Mouse (Mus musculus) MEL (cell line): ENCODE measurements around the gene St6galnac5.
A peak's percentile ranks its signal among the peaks of the same experiment; 100 is the strongest.

Experiments used
- BHLHE40 ChIP-seq: IDR thresholded peaks from 2 replicates; pipeline ENCODE4 v1.6.1; 2012; ENCODE audit warnings: low read depth, mild to moderate bottlenecking, inconsistent platforms, low read length, improper control_type of control experiment, borderline replicate concordance
- CHD2 ChIP-seq: IDR thresholded peaks from 2 replicates; pipeline ENCODE4 v1.6.1; 2011; ENCODE audit warnings: low read length, improper control_type of control experiment
- CTCF ChIP-seq, 3 experiments: IDR thresholded peaks in 2 of 3; conservative IDR thresholded peaks in 1 of 3; 2 replicates each; pipeline ENCODE4 v1.5.1; 2011 to 2012; ENCODE audit warnings: low read length in 3 of 3, low read depth in 2 of 3, mild to moderate bottlenecking in 2 of 3, improper control_type of control experiment in 1 of 3, inconsistent platforms in 1 of 3, mixed read lengths in 1 of 3, moderate library complexity in 1 of 3; ENCODE audit not compliant: control insufficient read depth in 1 of 3, insufficient read depth in 1 of 3, poor library complexity in 1 of 3, severe bottlenecking in 1 of 3
- EP300 ChIP-seq, 2 experiments: IDR thresholded peaks; 2 replicates each; pipeline ENCODE4 v1.6.1; 2011; ENCODE audit warnings: improper control_type of control experiment in 2 of 2, low read length in 2 of 2, low read depth in 1 of 2, mild to moderate bottlenecking in 1 of 2
- MAFK ChIP-seq: IDR thresholded peaks from 2 replicates; pipeline ENCODE4 v1.6.1; 2011; ENCODE audit warnings: low read depth, mild to moderate bottlenecking, low read length, improper control_type of control experiment, borderline replicate concordance
- MAZ ChIP-seq: IDR thresholded peaks from 2 replicates; pipeline ENCODE4 v1.6.1; 2012; ENCODE audit warnings: low read depth, mild to moderate bottlenecking, inconsistent platforms, low read length, improper control_type of control experiment
- MXI1 ChIP-seq: IDR thresholded peaks from 2 replicates; pipeline ENCODE4 v1.6.1; 2011; ENCODE audit warnings: mild to moderate bottlenecking, low read depth, low read length, improper control_type of control experiment
- NRF1 ChIP-seq: IDR thresholded peaks from 2 replicates; pipeline ENCODE4 v1.6.1; 2014; ENCODE audit warnings: low read depth, mild to moderate bottlenecking, inconsistent platforms, low read length, improper control_type of control experiment, moderate library complexity; ENCODE audit not compliant: poor library complexity, insufficient read depth, severe bottlenecking
- POLR2A ChIP-seq, 2 experiments: IDR thresholded peaks; 2 replicates each; pipeline ENCODE4 v1.6.1; 2011 to 2012; ENCODE audit warnings: low read length in 2 of 2, mild to moderate bottlenecking in 2 of 2, control low read depth in 1 of 2, improper control_type of control experiment in 1 of 2, low read depth in 1 of 2, moderate library complexity in 1 of 2; ENCODE audit not compliant: control insufficient read depth in 1 of 2, insufficient read depth in 1 of 2, poor library complexity in 1 of 2
- SIN3A ChIP-seq: IDR thresholded peaks from 2 replicates; pipeline ENCODE4 v1.6.1; 2012; ENCODE audit warnings: low read length, improper control_type of control experiment, inconsistent platforms
- TBP ChIP-seq: IDR thresholded peaks from 2 replicates; pipeline ENCODE4 v1.8.0; 2011; ENCODE audit warnings: low read depth, low read length, improper control_type of control experiment
- ZC3H11A ChIP-seq: IDR thresholded peaks from 2 replicates; pipeline ENCODE4 v1.6.1; 2012; ENCODE audit warnings: low read depth, mild to moderate bottlenecking, inconsistent platforms, low read length, improper control_type of control experiment
- ZKSCAN1 ChIP-seq: IDR thresholded peaks from 2 replicates; pipeline ENCODE4 v1.6.1; 2012; ENCODE audit warnings: low read depth, mild to moderate bottlenecking, inconsistent platforms, low read length, improper control_type of control experiment, moderate library complexity

GRCm38 (mm10) chr3:152950299-152950698, 31.7 kb downstream of the St6galnac5 start:
- no peak for TF ChIP-seq CTCF (IDR thresholded peaks at IDR 0.05 in 2 of 3, conservative IDR thresholded peaks at IDR 0.05 in 1 of 3; ENCODE audit: control insufficient read depth in 1 of 3, insufficient read depth in 1 of 3, low read depth in 2 of 3, low read length in 3 of 3, poor library complexity in 1 of 3, severe bottlenecking in 1 of 3)
- TF ChIP-seq EP300 (IDR thresholded peaks at IDR 0.05; ENCODE audit: low read depth in 1 of 2, low read length in 2 of 2) = peak; percentile 92 to 93
- TF ChIP-seq SIN3A = peak; percentile 60; the same call in 1 of the 2 replicates
- TF ChIP-seq MXI1 = no peak; the same call in 1 of the 2 replicates
- no peak for TF ChIP-seq BHLHE40
- TF ChIP-seq MAZ = no peak
- no peak for TF ChIP-seq ZC3H11A
- peak; percentile 88 for TF ChIP-seq TBP
- TF ChIP-seq NRF1 = no peak
- no peak for TF ChIP-seq MAFK
- TF ChIP-seq POLR2A (IDR thresholded peaks at IDR 0.05; ENCODE audit: control insufficient read depth in 1 of 2, insufficient read depth in 1 of 2, low read depth in 1 of 2, low read length in 2 of 2, poor library complexity in 1 of 2) = peak in 1 of 2 experiments; percentile 50; a peak in 2 of 4 replicates
- no peak for TF ChIP-seq CHD2
- no peak for TF ChIP-seq ZKSCAN1
